Mouse (Mus musculus): ENCODE data around the gene Sf1. TPM values are rescaled to one million over a fixed set of nuclear protein-coding genes. Genes with fewer than 3 reads are reported as not detected.

The Sf1 gene
- total and polyA plus RNA-seq, 2 experiments from 2014 or later = 38.3 to 41.8 TPM

DNA sequence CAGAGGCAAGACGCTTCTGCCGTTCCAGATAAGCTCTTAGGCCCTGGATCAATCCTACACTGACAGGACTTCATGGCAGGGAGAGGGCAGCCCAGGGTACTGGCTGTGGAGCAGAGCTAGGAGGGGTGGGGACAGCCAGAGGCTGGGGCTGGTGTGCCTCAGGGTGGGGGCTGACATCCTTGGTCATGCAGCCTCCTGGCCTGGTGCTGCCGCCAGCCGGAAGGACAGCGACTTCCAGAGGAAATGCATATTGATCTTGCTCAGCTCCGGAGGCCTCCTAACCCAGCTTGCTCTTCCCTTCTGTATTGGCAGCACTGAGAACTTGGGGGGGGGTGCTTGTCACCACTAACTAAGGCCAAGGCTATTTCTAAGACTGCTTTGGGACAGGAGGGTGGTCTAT is 52.0 kb downstream of the Sf1 start:
- no peak overlapping the region for H3K4me2 ChIP-seq (ENCODE audit: low read depth, low read length)
- peaks cover 47% of the 10 kb centered on the region for H3K27me3 ChIP-seq (ENCODE audit: control insufficient read depth, insufficient read depth, low read length)
- 0 out of 2 replicates have a peak, but pooled peaks cover 4% of the 10 kb centered on the region for H3K36me3 ChIP-seq (replicated peaks; ENCODE audit: control insufficient read depth, insufficient read depth, low read length)
- no peak overlapping the region for H3K4me3 ChIP-seq (ENCODE audit: low read depth, low read length)
- no peak for TF ChIP-seq CTCF (IDR thresholded peaks at IDR 0.05; ENCODE audit: low read depth)
- no peak for TF ChIP-seq EP300 (IDR thresholded peaks at IDR 0.05; ENCODE audit: low read depth)
- DNase-seq (ENCODE audit: low spot score) = no peak
- no peak overlapping the region for H3K27ac ChIP-seq (ENCODE audit: low read depth)
- H3K9me3 ChIP-seq (replicated peaks; ENCODE audit: control insufficient read depth, low read length) = no peaks in the 10 kb centered on the region
- WGBS = 24% methylated on average over 6 of the region's 6 CpGs
- no peak overlapping the region for H3K9ac ChIP-seq (replicated peaks; ENCODE audit: low read depth, low read length)
- no peak for ATAC-seq (ENCODE audit: insufficient read depth, low read depth)
- 0 out of 2 replicates have a peak, but pooled peaks cover 4% of the 10 kb centered on the region for H3K4me1 ChIP-seq (ENCODE audit: control insufficient read depth, insufficient read depth)

DNA sequence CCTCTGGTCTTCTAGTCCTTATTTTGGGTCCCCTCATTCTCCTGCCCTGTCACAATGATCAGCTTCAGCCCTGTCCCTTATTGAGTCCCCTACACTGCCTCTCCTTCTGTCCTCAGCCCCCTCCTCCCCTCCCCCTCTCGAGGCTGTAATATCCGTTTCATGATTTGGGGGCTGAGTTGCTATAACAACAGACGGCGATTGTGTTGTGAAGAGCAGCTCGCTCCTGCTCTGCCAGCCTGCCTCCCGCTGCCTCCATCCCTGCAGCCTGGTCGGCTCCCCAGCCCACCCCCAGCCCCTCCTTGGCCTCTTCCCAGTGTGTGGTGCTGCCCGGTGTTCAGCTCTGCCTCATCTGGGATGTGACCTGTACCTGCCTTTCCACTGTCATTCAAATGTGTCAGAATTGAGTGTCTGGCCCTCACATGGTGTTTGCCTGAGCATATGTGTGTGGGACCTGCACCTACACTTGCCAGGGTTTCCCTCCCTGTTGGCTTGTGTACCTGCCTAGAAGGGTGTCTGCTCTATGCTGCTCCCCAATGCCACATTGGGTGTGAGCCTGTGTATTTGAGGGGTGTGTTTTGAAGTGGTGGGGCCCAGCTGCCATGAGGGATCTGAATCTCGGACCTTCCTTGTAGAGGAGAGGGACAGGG is 52.8 kb downstream of the Sf1 start:
- 0 out of 2 replicates have a peak, but pooled peaks cover under 1% of the 10 kb centered on the region for H3K36me3 ChIP-seq (replicated peaks; ENCODE audit: control insufficient read depth, insufficient read depth, low read length)
- H3K27ac ChIP-seq (ENCODE audit: low read depth) = no peak overlapping the region
- no peak overlapping the region for H3K4me3 ChIP-seq (ENCODE audit: low read depth, low read length)
- H3K4me1 ChIP-seq (ENCODE audit: control insufficient read depth, insufficient read depth) = 0 out of 2 replicates have a peak, but pooled peaks cover 4% of the 10 kb centered on the region
- ATAC-seq (ENCODE audit: insufficient read depth, low read depth) (no peak), DNase-seq (ENCODE audit: low spot score) (no peak)
- no peak for TF ChIP-seq EP300 (IDR thresholded peaks at IDR 0.05; ENCODE audit: low read depth)
- TF ChIP-seq CTCF (IDR thresholded peaks at IDR 0.05; ENCODE audit: low read depth) = no peak
- H3K9ac ChIP-seq (replicated peaks; ENCODE audit: low read depth, low read length) = no peak overlapping the region
- no peak overlapping the region for H3K4me2 ChIP-seq (ENCODE audit: low read depth, low read length)
- H3K27me3 ChIP-seq (ENCODE audit: control insufficient read depth, insufficient read depth, low read length) = peaks cover 55% of the 10 kb centered on the region
- no peaks in the 10 kb centered on the region for H3K9me3 ChIP-seq (replicated peaks; ENCODE audit: control insufficient read depth, low read length)
- 18% methylated on average over 9 of the region's 9 CpGs for WGBS

DNA sequence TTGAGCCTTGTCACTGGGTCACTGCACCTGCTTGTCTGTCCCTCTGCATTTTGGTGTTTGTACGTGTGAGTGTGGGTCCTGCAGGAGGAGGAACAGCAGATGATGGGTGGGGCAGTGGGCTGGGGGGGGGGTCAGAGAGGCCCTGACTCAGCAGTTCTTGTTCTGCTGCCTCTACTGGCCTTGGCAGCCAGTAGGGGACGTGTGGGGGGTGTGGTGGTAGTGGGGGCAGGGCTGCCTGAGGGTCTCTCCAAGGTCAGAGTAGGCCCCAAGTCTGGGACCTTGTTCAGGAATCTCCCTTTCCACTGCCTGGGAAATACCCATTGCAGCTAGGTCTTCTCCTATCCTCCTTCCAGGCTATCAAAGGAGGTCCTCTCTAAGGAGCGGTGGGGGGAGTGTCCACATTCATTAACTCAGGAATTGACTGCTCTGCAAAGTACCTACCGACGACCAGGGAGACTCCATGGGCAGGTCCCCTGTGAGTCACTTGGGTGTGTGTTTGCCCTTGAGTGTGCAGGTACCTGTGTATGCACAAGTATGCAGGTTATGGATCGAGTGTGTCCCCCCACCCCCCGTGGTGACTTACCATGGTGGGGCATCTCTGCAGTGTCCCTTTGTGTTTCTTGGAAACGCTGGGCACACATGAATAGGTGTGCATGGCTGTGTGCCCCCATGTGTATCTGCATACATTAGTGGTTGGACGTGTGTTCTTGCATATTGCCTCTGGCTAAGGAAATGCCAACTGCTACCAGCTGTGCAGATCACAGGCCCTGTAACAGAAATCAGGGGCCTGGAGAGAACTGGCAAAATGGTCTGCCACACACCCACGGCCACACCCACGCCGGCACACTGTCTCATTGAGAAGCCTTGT is 53.6 kb downstream of the Sf1 start:
- DNase-seq (ENCODE audit: low spot score) (no peak), ATAC-seq (ENCODE audit: insufficient read depth, low read depth) (no peak)
- Histone ChIP-seq H3K27ac (ENCODE audit: low read depth) (no peak overlapping the region), H3K27me3 (ENCODE audit: control insufficient read depth, insufficient read depth, low read length) (peaks cover 62% of the 10 kb centered on the region), H3K9ac (replicated peaks; ENCODE audit: low read depth, low read length) (no peak overlapping the region), H3K4me3 (ENCODE audit: low read depth, low read length) (no peak overlapping the region), H3K36me3 (replicated peaks; ENCODE audit: control insufficient read depth, insufficient read depth, low read length) (no peaks in the 10 kb centered on the region), H3K4me1 (ENCODE audit: control insufficient read depth, insufficient read depth) (0 out of 2 replicates have a peak, but pooled peaks cover 4% of the 10 kb centered on the region), H3K9me3 (replicated peaks; ENCODE audit: control insufficient read depth, low read length) (no peaks in the 10 kb centered on the region), H3K4me2 (ENCODE audit: low read depth, low read length) (no peak overlapping the region)
- TF ChIP-seq CTCF (IDR thresholded peaks at IDR 0.05; ENCODE audit: low read depth) (no peak), EP300 (IDR thresholded peaks at IDR 0.05; ENCODE audit: low read depth) (no peak)
- 67% methylated on average over 12 of the region's 12 CpGs for WGBS

DNA sequence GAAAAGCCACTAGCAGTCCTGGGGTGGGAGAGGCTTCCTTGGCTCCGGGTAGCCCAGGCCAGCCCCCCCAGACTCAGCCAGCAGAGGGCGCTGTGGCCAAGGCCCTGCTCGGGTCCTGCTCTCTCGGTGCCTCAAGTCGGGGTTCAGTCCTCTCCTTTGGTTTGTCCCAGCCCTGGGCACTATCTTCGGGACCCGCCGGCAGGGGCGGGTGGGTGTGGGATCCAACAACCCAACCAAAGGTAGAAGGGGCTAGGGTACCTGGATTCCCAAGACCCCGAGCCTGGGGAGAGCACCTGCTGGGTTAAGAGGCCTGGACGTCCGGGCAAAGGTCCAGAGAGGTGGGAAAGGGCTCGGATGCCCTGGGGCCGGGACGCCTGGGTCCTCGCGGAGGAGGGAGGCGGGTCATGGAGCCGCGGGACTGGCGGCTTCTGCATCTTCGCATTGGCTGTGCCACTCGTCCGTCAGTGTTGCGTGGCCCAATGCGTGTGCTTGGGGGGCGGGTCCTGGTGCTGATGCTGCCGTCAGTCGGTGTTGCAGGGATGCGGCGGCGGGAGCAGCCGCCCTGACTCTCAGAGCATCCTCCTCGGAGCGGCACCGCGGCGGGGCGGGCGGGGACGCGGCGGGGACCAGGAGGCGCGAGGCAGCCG is 54.9 kb downstream of the Sf1 start, which contains the start of gene Nrxn2:
TSS of gene Nrxn2 (plus strand) at position 499 of the 647 bp plus-strand sequence.
- DNase-seq (ENCODE audit: low spot score) = peak; percentile 37
- Histone ChIP-seq H3K4me1 (ENCODE audit: control insufficient read depth, insufficient read depth) (0 out of 2 replicates have a peak, but pooled peaks cover 4% of the 10 kb centered on the region), H3K27me3 (ENCODE audit: control insufficient read depth, insufficient read depth, low read length) (peaks cover 72% of the 10 kb centered on the region), H3K9me3 (replicated peaks; ENCODE audit: control insufficient read depth, low read length) (no peaks in the 10 kb centered on the region), H3K36me3 (replicated peaks; ENCODE audit: control insufficient read depth, insufficient read depth, low read length) (no peaks in the 10 kb centered on the region), H3K4me2 (ENCODE audit: low read depth, low read length) (peak within 1 kb of the TSS; percentile 69), H3K4me3 (ENCODE audit: low read depth, low read length) (peak within 1 kb of the TSS; percentile 47), H3K9ac (replicated peaks; ENCODE audit: low read depth, low read length) (0 out of 2 replicates have a peak within 1 kb of the TSS, but pooled peaks have one; percentile 8), H3K27ac (ENCODE audit: low read depth) (no peak within 1 kb of the TSS)
- 1% methylated on average over 38 of the region's 46 CpGs for WGBS
- no peak for TF ChIP-seq EP300 (IDR thresholded peaks at IDR 0.05; ENCODE audit: low read depth)
- TF ChIP-seq CTCF (IDR thresholded peaks at IDR 0.05; ENCODE audit: low read depth) = peak; percentile 67
- peak; percentile 78 for ATAC-seq (ENCODE audit: insufficient read depth, low read depth)

DNA sequence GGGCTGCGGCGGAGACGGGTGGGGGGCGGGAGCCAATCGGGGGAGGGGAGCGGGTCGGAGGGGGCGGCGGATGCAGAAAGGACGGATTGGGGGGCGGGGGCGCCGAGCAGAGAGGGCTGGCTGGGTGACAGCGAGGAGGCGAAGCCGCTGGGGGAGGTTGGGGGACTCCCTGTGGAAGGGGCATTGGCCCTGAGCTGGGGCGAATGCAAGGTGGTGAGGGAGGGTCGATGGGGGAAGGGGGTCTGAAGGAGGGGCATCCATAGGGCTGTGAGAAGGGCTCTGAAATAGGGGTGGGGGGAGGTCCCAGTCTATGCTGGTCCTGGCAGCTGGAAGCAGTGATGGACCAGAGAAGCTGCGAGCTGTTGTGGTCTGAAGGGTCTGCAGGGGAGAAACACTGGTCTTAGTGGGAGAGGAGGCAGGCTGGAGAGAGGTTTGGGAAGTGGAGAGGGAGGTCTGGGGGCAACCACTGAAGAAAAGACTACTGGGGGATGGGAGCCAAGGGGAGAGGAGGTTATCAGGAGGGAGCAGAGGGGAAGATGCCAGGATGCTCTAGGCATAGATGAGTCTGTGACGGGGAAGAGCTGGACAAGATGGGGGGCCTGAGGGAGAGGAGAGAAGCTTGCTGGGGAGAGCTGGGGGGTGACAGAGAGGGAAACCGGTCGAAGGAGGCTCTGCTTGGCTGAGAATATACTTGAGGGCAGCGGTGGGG is 55.6 kb downstream of the Sf1 start:
- no peak for TF ChIP-seq EP300 (IDR thresholded peaks at IDR 0.05; ENCODE audit: low read depth)
- no peak for TF ChIP-seq CTCF (IDR thresholded peaks at IDR 0.05; ENCODE audit: low read depth)
- Histone ChIP-seq H3K36me3 (replicated peaks; ENCODE audit: control insufficient read depth, insufficient read depth, low read length) (no peaks in the 10 kb centered on the region), H3K27me3 (ENCODE audit: control insufficient read depth, insufficient read depth, low read length) (peaks cover 73% of the 10 kb centered on the region), H3K9me3 (replicated peaks; ENCODE audit: control insufficient read depth, low read length) (no peaks in the 10 kb centered on the region), H3K4me2 (ENCODE audit: low read depth, low read length) (peak overlapping the region; percentile 69; the same call in 1 of the 2 replicates), H3K27ac (ENCODE audit: low read depth) (no peak overlapping the region), H3K4me1 (ENCODE audit: control insufficient read depth, insufficient read depth) (0 out of 2 replicates have a peak, but pooled peaks cover 4% of the 10 kb centered on the region), H3K9ac (replicated peaks; ENCODE audit: low read depth, low read length) (no peak overlapping the region), H3K4me3 (ENCODE audit: low read depth, low read length) (peak overlapping the region; percentile 47; the same call in 1 of the 2 replicates)
- ATAC-seq (ENCODE audit: insufficient read depth, low read depth) (no peak), DNase-seq (ENCODE audit: low spot score) (no peak)
- WGBS = 10% methylated on average over 18 of the region's 23 CpGs

Measured in heart, postnatal 0 days (tissue).